Mouse (Mus musculus) left cerebral cortex, adult 8-10 months (tissue): ENCODE data around the gene Nxpe5. TPM values are rescaled to one million over a fixed set of nuclear protein-coding genes. Genes with fewer than 3 reads are reported as not detected.

Source experiments
- DNase-seq, 2 experiments: peaks; one replicate each; pipeline ENCODE4 v3.0.0; 2022; ENCODE audit warnings: low spot score in 2 of 2
- total RNA-seq, 4 experiments: library from RNA; stranded (reverse); gene quantifications; 2 replicates each; pipeline ENCODE4 v1.2.4; 2022

The Nxpe5 gene
- total RNA-seq, 4 experiments from 2014 or later = 0.19 to 0.23 (median 0.22) TPM; not detected in 1

- DNase-seq = no peak
These were observed 49.7 kb downstream of the Nxpe5 start for GRCm38 (mm10) chr5:138275216-138276050.

GRCm38 (mm10) chr5:138277994-138278393 is 52.3 kb downstream of the Nxpe5 start:
- DNase-seq = no peak

GRCm38 (mm10) chr5:138279585-138280424 is 54.1 kb downstream of the Nxpe5 start, which contains the start of the genes Gm43720, Gpc2 and Stag3:
Gm43720 (minus strand) TSS chr5:138279958.
Gpc2 (minus strand) TSS chr5:138280005.
Stag3 (plus strand) TSS chr5:138280240.
- peak; percentile 50 to 67 for DNase-seq

GRCm38 (mm10) chr5:138280425-138280768 is 54.7 kb downstream of the Nxpe5 start:
- DNase-seq = no peak

- DNase-seq = no peak
These were observed 55.1 kb downstream of the Nxpe5 start for GRCm38 (mm10) chr5:138280829-138281228.

- no peak for DNase-seq
These were observed 56.1 kb downstream of the Nxpe5 start for GRCm38 (mm10) chr5:138281798-138282197.

GRCm38 (mm10) chr5:138283540-138283939 is 57.8 kb downstream of the Nxpe5 start:
- DNase-seq = no peak

- no peak for DNase-seq
These were observed 62.2 kb downstream of the Nxpe5 start for GRCm38 (mm10) chr5:138287861-138288260.

GRCm38 (mm10) chr5:138291638-138292037 is 65.9 kb downstream of the Nxpe5 start:
- no peak for DNase-seq

GRCm38 (mm10) chr5:138294158-138294557 is 68.5 kb downstream of the Nxpe5 start:
- no peak for DNase-seq

GRCm38 (mm10) chr5:138299613-138300012 is 73.9 kb downstream of the Nxpe5 start:
- no peak for DNase-seq

Other genes starting within 250 kb of the Nxpe5 start
- not detected for gene Azgp1, start 244.4 kb upstream of the Nxpe5 start, total RNA-seq
- gene Smok3a, start 204.6 kb upstream of the Nxpe5 start, total RNA-seq = not detected
- not detected for gene Smok3b, start 204.5 kb upstream of the Nxpe5 start, total RNA-seq
- not detected for gene Smok3c, start 172.7 kb upstream of the Nxpe5 start, total RNA-seq
- 10 to 100 TPM; 39.6 to 44.7 (median 42.9) TPM for gene Zkscan1, start 140.8 kb upstream of the Nxpe5 start, total RNA-seq
- gene Zscan21, start 109.0 kb upstream of the Nxpe5 start, total RNA-seq = 10 to 100 TPM; 15.9 to 17.8 (median 16.3) TPM
- gene Zfp113, start 70.2 kb upstream of the Nxpe5 start, total RNA-seq = 10 to 100 TPM; 11.6 to 14.0 (median 13.4) TPM
- 100 to 1,000 TPM; 133 to 147 (median 144) TPM for gene Cops6, start 64.8 kb upstream of the Nxpe5 start, total RNA-seq
- gene Ap4m1, start 53.9 kb upstream of the Nxpe5 start, total RNA-seq = 10 to 100 TPM; 21.6 to 28.1 (median 24.0) TPM
- 10 to 100 TPM; 15.2 to 17.9 (median 15.9) TPM for gene Mcm7, start 53.5 kb upstream of the Nxpe5 start, total RNA-seq
- gene Taf6, start 38.4 kb upstream of the Nxpe5 start, total RNA-seq = 10 to 100 TPM; 34.6 to 42.1 (median 38.8) TPM
- gene Cnpy4, start 38.4 kb upstream of the Nxpe5 start, total RNA-seq = 10 to 100 TPM; 11.7 to 14.7 (median 12.5) TPM
- 1 to 10 TPM; 7.4 to 9.1 (median 8.5) TPM for gene Mblac1, start 31.6 kb upstream of the Nxpe5 start, total RNA-seq
- gene Lamtor4, start 29.6 kb downstream of the Nxpe5 start, total RNA-seq = 10 to 100 TPM; 50.8 to 61.6 (median 55.1) TPM
- 10 to 100 TPM; 60.5 to 70.0 (median 66.1) TPM for gene BC037034, start 38.1 kb downstream of the Nxpe5 start, total RNA-seq
- gene Gal3st4, start 46.9 kb downstream of the Nxpe5 start, total RNA-seq = 1 to 10 TPM; 2.8 to 5.2 (median 3.9) TPM
- gene Gm43720, start 54.1 kb downstream of the Nxpe5 start, total RNA-seq = not detected
- 1 to 10 TPM in 3 of 4 experiments, under 1 TPM in 1; 0.94 to 1.7 (median 1.3) TPM for gene Gpc2, start 54.1 kb downstream of the Nxpe5 start, total RNA-seq
- gene Stag3, start 54.3 kb downstream of the Nxpe5 start, total RNA-seq = 1 to 10 TPM in 2 of 4 experiments, under 1 TPM in 2; 0.36 to 1.2 (median 0.89) TPM
- gene Pvrig, start 116.1 kb downstream of the Nxpe5 start, total RNA-seq = 1 to 10 TPM in 1 of 4 experiments, under 1 TPM in 3; 0.34 to 1.1 (median 0.59) TPM
- 10 to 100 TPM; 20.6 to 23.6 (median 20.8) TPM for gene Zfp157, start 215.6 kb downstream of the Nxpe5 start, total RNA-seq